Mouse (Mus musculus): ENCODE data around the gene Pan3.

DNA sequence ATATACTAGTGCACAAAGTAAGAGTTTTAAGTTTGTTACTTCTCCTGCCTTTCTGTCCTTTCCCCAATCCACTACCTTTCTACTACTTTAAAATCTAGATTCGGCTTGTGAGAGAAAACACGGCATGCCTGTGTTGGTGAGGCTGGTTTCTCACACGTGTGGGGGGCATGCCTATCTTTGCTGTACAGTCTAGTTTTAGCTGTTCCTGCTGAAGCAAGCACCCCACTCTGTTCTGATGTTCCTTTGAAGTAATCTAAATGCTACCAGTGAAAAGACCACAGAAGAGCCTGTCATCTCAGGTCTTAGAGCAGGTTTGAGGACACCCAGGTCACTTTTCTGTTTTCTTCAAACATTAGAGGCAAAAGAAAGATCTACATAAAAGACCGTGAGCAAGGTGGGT is 64.4 kb downstream of the Pan3 start:
- no peak for TF ChIP-seq CTCF (IDR thresholded peaks at IDR 0.05; ENCODE audit: borderline replicate concordance, insufficient read depth, low read depth, low read length)
- TF ChIP-seq POLR2A (IDR thresholded peaks at IDR 0.05; ENCODE audit: borderline replicate concordance, insufficient read depth, low read length) = no peak

All from cerebellum, adult 2 months (tissue).